Mouse (Mus musculus): Measurements from ENCODE around the gene Ormdl3.

DNA sequence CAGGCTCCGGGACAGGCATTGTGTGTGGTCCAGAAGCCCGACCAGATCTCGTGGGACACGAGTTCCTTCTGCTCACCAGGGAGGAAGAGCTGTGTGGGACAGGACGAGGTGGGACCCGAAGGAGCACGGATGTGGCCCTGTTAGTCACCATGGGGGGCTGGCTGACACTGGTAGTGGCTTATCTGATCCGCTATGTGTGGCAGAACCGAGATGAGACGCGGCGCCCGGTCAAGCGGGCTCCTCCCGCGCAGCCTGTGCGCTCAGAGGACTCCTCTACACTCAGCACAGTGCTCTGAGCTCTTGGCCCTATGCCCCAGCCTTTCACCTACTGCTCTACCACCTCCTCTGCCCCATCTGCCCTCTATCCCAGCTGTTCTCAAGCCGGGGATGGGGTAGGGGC lies 12.1 kb upstream of the Ormdl3 start:
- no peak for TF ChIP-seq CTCF (IDR thresholded peaks at IDR 0.05; ENCODE audit: low read depth, low read length)
- TF ChIP-seq TAL1 (conservative IDR thresholded peaks at IDR 0.05; ENCODE audit: low read depth, low read length) = no peak
- no peak for TF ChIP-seq GATA1 (IDR thresholded peaks at IDR 0.05; ENCODE audit: borderline replicate concordance, low read length)
- no peak for TF ChIP-seq POLR2AphosphoS5 (IDR thresholded peaks at IDR 0.05; ENCODE audit: insufficient replicate concordance, low read depth, low read length)
